In the genomic region with DNA sequence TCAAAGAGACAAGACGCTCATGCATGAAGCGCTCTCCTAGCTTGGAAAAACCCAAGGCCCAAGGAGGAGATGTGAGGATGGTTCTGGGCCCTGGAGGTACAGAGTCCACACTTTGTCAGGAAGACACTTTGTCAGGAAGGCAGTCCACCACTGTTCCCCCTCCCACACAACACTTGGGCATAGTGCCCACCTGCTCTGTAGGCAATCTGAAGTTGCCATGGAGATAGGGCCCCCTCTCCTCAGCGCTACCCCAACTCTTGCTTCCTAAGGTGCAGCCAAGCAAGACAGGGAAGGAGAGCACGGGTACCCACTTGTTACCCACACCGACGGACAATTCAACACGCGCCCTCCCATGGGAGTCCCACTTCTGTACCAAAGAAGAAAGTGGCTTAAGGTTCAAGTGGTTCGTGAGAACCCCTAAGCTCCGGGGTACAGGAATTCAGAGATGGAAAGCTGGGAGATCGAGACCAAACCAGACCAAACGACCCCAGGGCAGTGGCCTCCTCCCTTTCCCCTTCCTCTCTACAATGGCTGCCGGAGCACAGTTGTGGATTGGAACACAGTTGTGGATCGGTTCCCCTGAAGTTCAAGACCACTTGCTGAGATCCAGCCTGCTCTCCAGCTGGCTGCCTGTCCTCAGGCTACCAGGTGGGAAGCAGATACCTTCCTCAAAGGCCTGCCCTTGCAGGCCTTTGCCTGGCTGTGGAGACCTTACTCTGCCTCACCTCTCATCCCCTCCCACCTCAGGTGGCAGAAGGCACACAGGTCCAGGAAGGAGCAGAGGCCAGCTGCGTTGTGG, we compare ENCODE assay signal across 10 mouse cellular contexts. TPM values are rescaled to one million over a fixed set of nuclear protein-coding genes. Genes with fewer than 3 reads are reported as not detected.
DNase-seq lines count a peak whose midpoint lies in the region; ATAC-seq lines count a peak whose summit lies in the region.
"Had no signal": no experiment of that assay in that cellular context is flagged by ENCODE, and none has a peak within 500 bp of the region (broad histone marks: within the 10 kb centered on the region; RNA-seq: fewer than 3 reads in every experiment).

No protein-coding gene starts in this region.

- peak overlapping the region; percentile 41; the same call in 1 of the 2 replicates for H3K9ac ChIP-seq in heart, embryonic 12.5 days
- peak overlapping the region; percentile 31 for H3K9ac ChIP-seq in lung, embryonic 16.5 days (ENCODE audit: low read length)
- H3K9ac ChIP-seq in embryonic facial prominence, embryonic 15.5 days = no peak overlapping the region
- H3K9ac ChIP-seq in neural tube, embryonic 15.5 days (replicated peaks) = no peak overlapping the region
- H3K9ac ChIP-seq: forebrain, embryonic 15.5 days had no signal

- H3K27ac ChIP-seq in heart, embryonic 12.5 days (ENCODE audit: poor library complexity, severe bottlenecking) = peak overlapping the region; percentile 37
- H3K27ac ChIP-seq in lung, embryonic 16.5 days (ENCODE audit: low read length) = peak overlapping the region; percentile 75
- H3K27ac ChIP-seq in embryonic facial prominence, embryonic 15.5 days (replicated peaks) = peak overlapping the region; percentile 35
- H3K27ac ChIP-seq in neural tube, embryonic 15.5 days (replicated peaks) = peak overlapping the region; percentile 25; the same call in 1 of the 2 replicates
- H3K27ac ChIP-seq: forebrain, embryonic 15.5 days had no signal

- no peak for DNase-seq in heart, adult 9 months (ENCODE audit: low spot score in 2 of 2)
- DNase-seq in lung, postnatal 14 days = no peak
- DNase-seq in thymus, postnatal 0 days (ENCODE audit: low spot score) = no peak
- DNase-seq in gastrocnemius, postnatal 4 days (ENCODE audit: low spot score in 2 of 2) = no peak
- DNase-seq: cerebellum, postnatal 14 days had no signal

- ATAC-seq in heart, embryonic 12.5 days (ENCODE audit: insufficient number of reproducible peaks, low FRiP score) = no peak
- no peak for ATAC-seq in lung, embryonic 16.5 days (ENCODE audit: low read depth)
- ATAC-seq in embryonic facial prominence, embryonic 15.5 days (ENCODE audit: insufficient number of reproducible peaks, low FRiP score, low TSS enrichment, low read depth) = no peak
- ATAC-seq in neural tube, embryonic 15.5 days (ENCODE audit: low FRiP score) = no peak
- ATAC-seq: forebrain, embryonic 15.5 days had no signal

- no peaks in the 10 kb centered on the region for H3K9me3 ChIP-seq in heart, embryonic 12.5 days (replicated peaks)
- no peaks in the 10 kb centered on the region for H3K9me3 ChIP-seq in lung, embryonic 16.5 days (ENCODE audit: control insufficient read depth, low read length)
- no peaks in the 10 kb centered on the region for H3K9me3 ChIP-seq in embryonic facial prominence, embryonic 15.5 days (replicated peaks)
- no peaks in the 10 kb centered on the region for H3K9me3 ChIP-seq in neural tube, embryonic 15.5 days (replicated peaks)
- H3K9me3 ChIP-seq: forebrain, embryonic 15.5 days had no signal

- 80% methylated on average over 15 of the region's 15 CpGs for WGBS in heart, embryonic 12.5 days
- 61% methylated on average over 15 of the region's 15 CpGs for WGBS in lung, embryonic 16.5 days
- WGBS in embryonic facial prominence, embryonic 15.5 days = 68% methylated on average over 15 of the region's 15 CpGs
- 81% methylated on average over 15 of the region's 15 CpGs for WGBS in neural tube, embryonic 15.5 days

- H3K4me2 ChIP-seq in heart, embryonic 12.5 days = no peak overlapping the region
- H3K4me2 ChIP-seq in lung, embryonic 16.5 days (ENCODE audit: low read depth, low read length) = no peak overlapping the region
- H3K4me2 ChIP-seq in embryonic facial prominence, embryonic 15.5 days (replicated peaks) = no peak overlapping the region
- H3K4me2 ChIP-seq in neural tube, embryonic 15.5 days = no peak overlapping the region
- H3K4me2 ChIP-seq: forebrain, embryonic 15.5 days had no signal

- peaks cover 77% of the 10 kb centered on the region for H3K4me1 ChIP-seq in heart, embryonic 12.5 days (replicated peaks)
- H3K4me1 ChIP-seq in lung, embryonic 16.5 days (replicated peaks; ENCODE audit: control insufficient read depth, insufficient read depth, low read length) = peaks cover 78% of the 10 kb centered on the region
- peaks cover 48% of the 10 kb centered on the region for H3K4me1 ChIP-seq in embryonic facial prominence, embryonic 15.5 days
- H3K4me1 ChIP-seq in neural tube, embryonic 15.5 days = peaks cover 23% of the 10 kb centered on the region

- peaks cover 2% of the 10 kb centered on the region; the same call in 1 of the 2 replicates for H3K36me3 ChIP-seq in heart, embryonic 12.5 days
- no peaks in the 10 kb centered on the region for H3K36me3 ChIP-seq in lung, embryonic 16.5 days (ENCODE audit: control insufficient read depth, insufficient read depth, low read length)
- H3K36me3 ChIP-seq in embryonic facial prominence, embryonic 15.5 days = no peaks in the 10 kb centered on the region
- H3K36me3 ChIP-seq in neural tube, embryonic 15.5 days = no peaks in the 10 kb centered on the region
- H3K36me3 ChIP-seq: forebrain, embryonic 15.5 days had no signal

- H3K4me3 ChIP-seq in heart, embryonic 12.5 days = no peak overlapping the region
- no peak overlapping the region for H3K4me3 ChIP-seq in lung, embryonic 16.5 days (ENCODE audit: low read length)
- no peak overlapping the region for H3K4me3 ChIP-seq in embryonic facial prominence, embryonic 15.5 days (replicated peaks)
- no peak overlapping the region for H3K4me3 ChIP-seq in neural tube, embryonic 15.5 days (replicated peaks)
- H3K4me3 ChIP-seq: forebrain, embryonic 15.5 days had no signal

- no peaks in the 10 kb centered on the region for H3K27me3 ChIP-seq in heart, embryonic 12.5 days (replicated peaks)
- peaks cover 2% of the 10 kb centered on the region; the same call in 1 of the 2 replicates for H3K27me3 ChIP-seq in lung, embryonic 16.5 days (ENCODE audit: control insufficient read depth, insufficient read depth, low read depth, low read length)
- peaks cover 12% of the 10 kb centered on the region for H3K27me3 ChIP-seq in embryonic facial prominence, embryonic 15.5 days
- peaks cover 15% of the 10 kb centered on the region; the same call in 1 of the 2 replicates for H3K27me3 ChIP-seq in neural tube, embryonic 15.5 days (replicated peaks)

RNA-seq across cellular contexts. Expression of gene Lama5, which starts 6.3 kb away (rescaled TPM):
- 31.7 and 38.1 TPM in 2 replicates for polyA plus RNA-seq in heart, embryonic 12.5 days (2016; fragmentation: Nextera tagmentation; extraction: Ambion mirVana)
- 102 and 112 TPM in 2 replicates for polyA plus RNA-seq in lung, embryonic 16.5 days (2015; fragmentation: Nextera tagmentation; extraction: Ambion mirVana)
- polyA plus RNA-seq in embryonic facial prominence, embryonic 15.5 days (2015; fragmentation: Nextera tagmentation; extraction: Ambion mirVana) = 28.0 and 37.2 TPM in 2 replicates
- polyA plus RNA-seq in neural tube, embryonic 15.5 days (2015; fragmentation: Nextera tagmentation; extraction: Ambion mirVana) = 1.2 and 4.4 TPM in 2 replicates
- polyA plus RNA-seq in thymus, postnatal 0 days (2015; fragmentation: Nextera tagmentation; extraction: Ambion mirVana) = 4.8 and 6.6 TPM in 2 replicates
- total RNA-seq in gastrocnemius, postnatal 4 days (2021) = 10 to 100 TPM; 32.3 to 42.7 TPM

RNA-seq across cellular contexts. Expression of gene Rps21, which starts 37.8 kb away (rescaled TPM):
- 336 and 349 TPM in 2 replicates for polyA plus RNA-seq in heart, embryonic 12.5 days (2016; fragmentation: Nextera tagmentation; extraction: Ambion mirVana)
- polyA plus RNA-seq in lung, embryonic 16.5 days (2015; fragmentation: Nextera tagmentation; extraction: Ambion mirVana) = 455 and 526 TPM in 2 replicates
- 599 and 606 TPM in 2 replicates for polyA plus RNA-seq in embryonic facial prominence, embryonic 15.5 days (2015; fragmentation: Nextera tagmentation; extraction: Ambion mirVana)
- polyA plus RNA-seq in neural tube, embryonic 15.5 days (2015; fragmentation: Nextera tagmentation; extraction: Ambion mirVana) = 382 and 405 TPM in 2 replicates
- polyA plus RNA-seq in thymus, postnatal 0 days (2015; fragmentation: Nextera tagmentation; extraction: Ambion mirVana) = 928 and 961 TPM in 2 replicates
- 100 to 1,000 TPM; 786 to 791 TPM for total RNA-seq in gastrocnemius, postnatal 4 days (2021)

RNA-seq across cellular contexts. Expression of gene Adrm1, which starts 48.1 kb away (rescaled TPM):
- polyA plus RNA-seq in heart, embryonic 12.5 days (2016; fragmentation: Nextera tagmentation; extraction: Ambion mirVana) = 150 and 154 TPM in 2 replicates
- polyA plus RNA-seq in lung, embryonic 16.5 days (2015; fragmentation: Nextera tagmentation; extraction: Ambion mirVana) = 162 and 173 TPM in 2 replicates
- 176 and 190 TPM in 2 replicates for polyA plus RNA-seq in embryonic facial prominence, embryonic 15.5 days (2015; fragmentation: Nextera tagmentation; extraction: Ambion mirVana)
- polyA plus RNA-seq in neural tube, embryonic 15.5 days (2015; fragmentation: Nextera tagmentation; extraction: Ambion mirVana) = 196 and 203 TPM in 2 replicates
- polyA plus RNA-seq in thymus, postnatal 0 days (2015; fragmentation: Nextera tagmentation; extraction: Ambion mirVana) = 195 TPM in 2 replicates
- total RNA-seq in gastrocnemius, postnatal 4 days (2021) = 100 to 1,000 TPM; 113 to 131 TPM

RNA-seq across cellular contexts. Expression of gene Cables2, which starts 54.0 kb away (rescaled TPM):
- polyA plus RNA-seq in heart, embryonic 12.5 days (2016; fragmentation: Nextera tagmentation; extraction: Ambion mirVana) = 15.8 and 16.2 TPM in 2 replicates
- 6.3 and 8.4 TPM in 2 replicates for polyA plus RNA-seq in lung, embryonic 16.5 days (2015; fragmentation: Nextera tagmentation; extraction: Ambion mirVana)
- polyA plus RNA-seq in embryonic facial prominence, embryonic 15.5 days (2015; fragmentation: Nextera tagmentation; extraction: Ambion mirVana) = 13.5 and 14.2 TPM in 2 replicates
- polyA plus RNA-seq in neural tube, embryonic 15.5 days (2015; fragmentation: Nextera tagmentation; extraction: Ambion mirVana) = 21.2 and 25.6 TPM in 2 replicates
- polyA plus RNA-seq in thymus, postnatal 0 days (2015; fragmentation: Nextera tagmentation; extraction: Ambion mirVana) = 6.4 and 7.1 TPM in 2 replicates
- total RNA-seq in gastrocnemius, postnatal 4 days (2021) = 10 to 100 TPM; 13.4 to 14.6 TPM

Comparison
In these comparisons a context has a peak if more than half of its experiments do, and no peak if none do; other contexts are left out.
1. H3K27ac ChIP-seq: peak in every context shown above with its lines; median percentile 75 in lung, embryonic 16.5 days; 37 in heart, embryonic 12.5 days; 35 in embryonic facial prominence, embryonic 15.5 days; 25 in neural tube, embryonic 15.5 days.
2. H3K9ac ChIP-seq: peak in heart, embryonic 12.5 days (single experiment) and lung, embryonic 16.5 days (single experiment); none in embryonic facial prominence, embryonic 15.5 days (single experiment) and neural tube, embryonic 15.5 days (single experiment).